Mouse (Mus musculus): ENCODE data around the gene Cdk11b. TPM values are rescaled to one million over a fixed set of nuclear protein-coding genes. Genes with fewer than 3 reads are reported as not detected.

Gene Cdk11b
- 50.8 and 66.1 TPM in 2 replicates for total RNA-seq (2017)

GRCm38 (mm10) chr4:155624338-155625291, at the start of gene Cdk11b:
Cdk11b (plus strand) TSS chr4:155624854.
- ATAC-seq (replicated peaks; ENCODE audit: low read depth, poor library complexity, severe bottlenecking): peak; percentile 98

GRCm38 (mm10) chr4:155574931-155575330, 49.7 kb upstream of the Cdk11b start:
- ATAC-seq (replicated peaks; ENCODE audit: low read depth, poor library complexity, severe bottlenecking): peak; percentile 92

GRCm38 (mm10) chr4:155575521-155575920, 49.1 kb upstream of the Cdk11b start:
- ATAC-seq (replicated peaks; ENCODE audit: low read depth, poor library complexity, severe bottlenecking): no peak

GRCm38 (mm10) chr4:155577132-155577531, 47.5 kb upstream of the Cdk11b start:
- no peak for ATAC-seq (replicated peaks; ENCODE audit: low read depth, poor library complexity, severe bottlenecking)

GRCm38 (mm10) chr4:155577741-155578140, 46.9 kb upstream of the Cdk11b start:
- ATAC-seq (replicated peaks; ENCODE audit: low read depth, poor library complexity, severe bottlenecking): no peak

GRCm38 (mm10) chr4:155578336-155579125, 46.1 kb upstream of the Cdk11b start:
- no peak for ATAC-seq (replicated peaks; ENCODE audit: low read depth, poor library complexity, severe bottlenecking)

- peak; percentile 59; the same call in 1 of the 2 replicates for ATAC-seq (replicated peaks; ENCODE audit: low read depth, poor library complexity, severe bottlenecking)
These were observed 44.2 kb upstream of the Cdk11b start for GRCm38 (mm10) chr4:155580420-155580819.

- peak; percentile 87 for ATAC-seq (replicated peaks; ENCODE audit: low read depth, poor library complexity, severe bottlenecking)
These were observed 42.3 kb upstream of the Cdk11b start for GRCm38 (mm10) chr4:155582279-155582905.

GRCm38 (mm10) chr4:155589356-155589755, 35.3 kb upstream of the Cdk11b start:
- ATAC-seq (replicated peaks; ENCODE audit: low read depth, poor library complexity, severe bottlenecking): no peak

- ATAC-seq (replicated peaks; ENCODE audit: low read depth, poor library complexity, severe bottlenecking): peak; percentile 54
These were observed 33.5 kb upstream of the Cdk11b start for GRCm38 (mm10) chr4:155591012-155591719.

- ATAC-seq (replicated peaks; ENCODE audit: low read depth, poor library complexity, severe bottlenecking): no peak
These were observed 30.9 kb upstream of the Cdk11b start for GRCm38 (mm10) chr4:155593780-155594179.

- ATAC-seq (replicated peaks; ENCODE audit: low read depth, poor library complexity, severe bottlenecking): no peak
These were observed 28.9 kb upstream of the Cdk11b start for GRCm38 (mm10) chr4:155595777-155596176.

GRCm38 (mm10) chr4:155596606-155597005, 28.0 kb upstream of the Cdk11b start:
- ATAC-seq (replicated peaks; ENCODE audit: low read depth, poor library complexity, severe bottlenecking): peak; percentile 57

GRCm38 (mm10) chr4:155598536-155598935, 26.1 kb upstream of the Cdk11b start:
- no peak for ATAC-seq (replicated peaks; ENCODE audit: low read depth, poor library complexity, severe bottlenecking)

GRCm38 (mm10) chr4:155599901-155600825, 24.5 kb upstream of the Cdk11b start:
- no peak for ATAC-seq (replicated peaks; ENCODE audit: low read depth, poor library complexity, severe bottlenecking)

GRCm38 (mm10) chr4:155601091-155601996, 23.3 kb upstream of the Cdk11b start, which contains the start of gene Slc35e2:
Slc35e2 (plus strand) TSS chr4:155601416.
- ATAC-seq (replicated peaks; ENCODE audit: low read depth, poor library complexity, severe bottlenecking): peak; percentile 77

- ATAC-seq (replicated peaks; ENCODE audit: low read depth, poor library complexity, severe bottlenecking): no peak
These were observed 22.6 kb upstream of the Cdk11b start for GRCm38 (mm10) chr4:155601997-155602456.

Data from common myeloid progenitor, adult 5-6 weeks (primary cell).